Mouse (Mus musculus): ENCODE measurements around the gene Npl. TPM values are rescaled to one million over a fixed set of nuclear protein-coding genes. Genes with fewer than 3 reads are reported as not detected.
"Not testable (repeated sequence)": the region's sequence is repeated elsewhere in the genome, so short reads cannot be mapped to it uniquely, and the experiment has no call there.

The Npl gene
- polyA plus RNA-seq, 1 experiment from 2014 or later: 14.5 TPM

- 86% methylated on average over 3 of the region's 3 CpGs for WGBS
- not testable (repeated sequence) for H3K27me3 ChIP-seq (ENCODE audit: control insufficient read depth, insufficient read depth, low read length); ATAC-seq (ENCODE audit: insufficient read depth, low FRiP score, low TSS enrichment); H3K4me1 ChIP-seq (ENCODE audit: control insufficient read depth, insufficient read depth, low read length); H3K36me3 ChIP-seq (ENCODE audit: control insufficient read depth, insufficient read depth, low read length); DNase-seq (ENCODE audit: low spot score); H3K4me2 ChIP-seq (ENCODE audit: low read depth); H3K9me3 ChIP-seq (ENCODE audit: control insufficient read depth, low read length); H3K4me3 ChIP-seq (ENCODE audit: low read depth, low read length)
- Histone ChIP-seq H3K27ac (ENCODE audit: low read depth, low read length) (peak overlapping the region; percentile 86), H3K9ac (ENCODE audit: low read length) (peak overlapping the region; percentile 63; the same call in 1 of the 2 replicates)
Observed at GRCm38 (mm10) chr1:153532896-153533295, 16.9 kb downstream of the Npl start.

- H3K27ac ChIP-seq (ENCODE audit: low read depth, low read length): peak overlapping the region; percentile 86
- H3K4me1 ChIP-seq (ENCODE audit: control insufficient read depth, insufficient read depth, low read length): 0 out of 2 replicates have a peak, but pooled peaks cover 6% of the 10 kb centered on the region
- DNase-seq (ENCODE audit: low spot score): peak; percentile 67
- H3K9me3 ChIP-seq (ENCODE audit: control insufficient read depth, low read length): no peaks in the 10 kb centered on the region
- H3K36me3 ChIP-seq (ENCODE audit: control insufficient read depth, insufficient read depth, low read length): no peaks in the 10 kb centered on the region
- H3K4me3 ChIP-seq (ENCODE audit: low read depth, low read length): no peak overlapping the region
- H3K9ac ChIP-seq (ENCODE audit: low read length): peak overlapping the region; percentile 63
- peak overlapping the region; percentile 24 for H3K4me2 ChIP-seq (ENCODE audit: low read depth)
- H3K27me3 ChIP-seq (ENCODE audit: control insufficient read depth, insufficient read depth, low read length): no peaks in the 10 kb centered on the region
- WGBS: 17% methylated on average over 12 of the region's 12 CpGs
- peak; percentile 76 for ATAC-seq (ENCODE audit: insufficient read depth, low FRiP score, low TSS enrichment)
Observed at GRCm38 (mm10) chr1:153532234-153532841, 17.5 kb downstream of the Npl start.

GRCm38 (mm10) chr1:153531677-153532233, 18.1 kb downstream of the Npl start:
- Histone ChIP-seq H3K4me2 (ENCODE audit: low read depth) (no peak overlapping the region; the same call in 1 of the 2 replicates), H3K27ac (ENCODE audit: low read depth, low read length) (peak overlapping the region; percentile 86)

GRCm38 (mm10) chr1:153522116-153522515, 27.7 kb downstream of the Npl start:
- Histone ChIP-seq H3K9ac (ENCODE audit: low read length) (no peak overlapping the region), H3K27me3 (ENCODE audit: control insufficient read depth, insufficient read depth, low read length) (no peaks in the 10 kb centered on the region), H3K27ac (ENCODE audit: low read depth, low read length) (no peak overlapping the region), H3K4me3 (ENCODE audit: low read depth, low read length) (no peak overlapping the region), H3K9me3 (ENCODE audit: control insufficient read depth, low read length) (no peaks in the 10 kb centered on the region), H3K4me2 (ENCODE audit: low read depth) (no peak overlapping the region), H3K36me3 (ENCODE audit: control insufficient read depth, insufficient read depth, low read length) (no peaks in the 10 kb centered on the region), H3K4me1 (ENCODE audit: control insufficient read depth, insufficient read depth, low read length) (no peaks in the 10 kb centered on the region)
- DNase-seq (ENCODE audit: low spot score) (no peak), ATAC-seq (ENCODE audit: insufficient read depth, low FRiP score, low TSS enrichment) (no peak)
- 58% methylated on average over 3 of the region's 3 CpGs for WGBS

More at GRCm38 (mm10) chr1:153531677-153532233, 18.1 kb downstream of the Npl start:
- Histone ChIP-seq H3K36me3 (ENCODE audit: control insufficient read depth, insufficient read depth, low read length) (no peaks in the 10 kb centered on the region), H3K4me1 (ENCODE audit: control insufficient read depth, insufficient read depth, low read length) (0 out of 2 replicates have a peak, but pooled peaks cover 6% of the 10 kb centered on the region), H3K9ac (ENCODE audit: low read length) (peak overlapping the region; percentile 63), H3K27me3 (ENCODE audit: control insufficient read depth, insufficient read depth, low read length) (no peaks in the 10 kb centered on the region), H3K9me3 (ENCODE audit: control insufficient read depth, low read length) (no peaks in the 10 kb centered on the region), H3K4me3 (ENCODE audit: low read depth, low read length) (no peak overlapping the region)
- ATAC-seq (ENCODE audit: insufficient read depth, low FRiP score, low TSS enrichment): peak; percentile 80
- WGBS: 25% methylated on average over 9 of the region's 9 CpGs
- DNase-seq (ENCODE audit: low spot score): peak; percentile 66

- no peak overlapping the region for H3K9ac ChIP-seq (ENCODE audit: low read length)
- DNase-seq (ENCODE audit: low spot score) (no peak), ATAC-seq (ENCODE audit: insufficient read depth, low FRiP score, low TSS enrichment) (no peak)
- H3K4me2 ChIP-seq (ENCODE audit: low read depth): no peak overlapping the region
- 92% methylated on average over 12 of the region's 12 CpGs for WGBS
- no peaks in the 10 kb centered on the region for H3K36me3 ChIP-seq (ENCODE audit: control insufficient read depth, insufficient read depth, low read length)
- no peak overlapping the region for H3K4me3 ChIP-seq (ENCODE audit: low read depth, low read length)
- no peak overlapping the region for H3K27ac ChIP-seq (ENCODE audit: low read depth, low read length)
- no peaks in the 10 kb centered on the region for H3K9me3 ChIP-seq (ENCODE audit: control insufficient read depth, low read length)
- H3K4me1 ChIP-seq (ENCODE audit: control insufficient read depth, insufficient read depth, low read length): no peaks in the 10 kb centered on the region
- H3K27me3 ChIP-seq (ENCODE audit: control insufficient read depth, insufficient read depth, low read length): no peaks in the 10 kb centered on the region
Observed at GRCm38 (mm10) chr1:153515368-153515767, 34.5 kb downstream of the Npl start.

GRCm38 (mm10) chr1:153510330-153511009, 39.4 kb downstream of the Npl start:
- Histone ChIP-seq H3K9me3 (ENCODE audit: control insufficient read depth, low read length) (no peaks in the 10 kb centered on the region), H3K27ac (ENCODE audit: low read depth, low read length) (no peak overlapping the region), H3K27me3 (ENCODE audit: control insufficient read depth, insufficient read depth, low read length) (no peaks in the 10 kb centered on the region), H3K4me1 (ENCODE audit: control insufficient read depth, insufficient read depth, low read length) (no peaks in the 10 kb centered on the region), H3K9ac (ENCODE audit: low read length) (no peak overlapping the region), H3K4me3 (ENCODE audit: low read depth, low read length) (no peak overlapping the region), H3K36me3 (ENCODE audit: control insufficient read depth, insufficient read depth, low read length) (no peaks in the 10 kb centered on the region), H3K4me2 (ENCODE audit: low read depth) (no peak overlapping the region)
- DNase-seq (ENCODE audit: low spot score) (no peak), ATAC-seq (ENCODE audit: insufficient read depth, low FRiP score, low TSS enrichment) (no peak)
- WGBS: 70% methylated on average over 2 of the region's 2 CpGs

- H3K27ac ChIP-seq (ENCODE audit: low read depth, low read length); H3K9ac ChIP-seq (ENCODE audit: low read length); H3K4me3 ChIP-seq (ENCODE audit: low read depth, low read length); ATAC-seq (ENCODE audit: insufficient read depth, low FRiP score, low TSS enrichment); H3K9me3 ChIP-seq (ENCODE audit: control insufficient read depth, low read length); H3K27me3 ChIP-seq (ENCODE audit: control insufficient read depth, insufficient read depth, low read length); DNase-seq (ENCODE audit: low spot score); H3K4me2 ChIP-seq (ENCODE audit: low read depth); H3K4me1 ChIP-seq (ENCODE audit: control insufficient read depth, insufficient read depth, low read length); H3K36me3 ChIP-seq (ENCODE audit: control insufficient read depth, insufficient read depth, low read length): not testable (repeated sequence)
- WGBS: 52% methylated on average over 8 of the region's 8 CpGs
Observed at GRCm38 (mm10) chr1:153509569-153509968, 40.3 kb downstream of the Npl start.

GRCm38 (mm10) chr1:153509012-153509411, 40.8 kb downstream of the Npl start:
- no peak for DNase-seq (ENCODE audit: low spot score)
- H3K4me3 ChIP-seq (ENCODE audit: low read depth, low read length): no peak overlapping the region
- H3K27ac ChIP-seq (ENCODE audit: low read depth, low read length): no peak overlapping the region
- H3K9ac ChIP-seq (ENCODE audit: low read length): no peak overlapping the region
- H3K4me1 ChIP-seq (ENCODE audit: control insufficient read depth, insufficient read depth, low read length): no peaks in the 10 kb centered on the region
- no peak overlapping the region for H3K4me2 ChIP-seq (ENCODE audit: low read depth)
- H3K9me3 ChIP-seq (ENCODE audit: control insufficient read depth, low read length): no peaks in the 10 kb centered on the region
- ATAC-seq (ENCODE audit: insufficient read depth, low FRiP score, low TSS enrichment): no peak
- H3K27me3 ChIP-seq (ENCODE audit: control insufficient read depth, insufficient read depth, low read length): no peaks in the 10 kb centered on the region
- WGBS: 86% methylated on average over 6 of the region's 6 CpGs
- H3K36me3 ChIP-seq (ENCODE audit: control insufficient read depth, insufficient read depth, low read length): no peaks in the 10 kb centered on the region

Data from neural tube, embryonic 11.5 days (tissue).